Mouse (Mus musculus): ENCODE measurements around the gene Olfr25.

The Olfr25 gene

GRCm38 (mm10) chr9:38328760-38329159 lies at the start of gene Olfr25:
Olfr25 (plus strand) TSS chr9:38329060.
- DNase-seq (ENCODE audit: low read depth, low spot score): no peak

- DNase-seq (ENCODE audit: low read depth, low spot score): no peak
These were observed 38.1 kb upstream of the Olfr25 start, which contains the start of gene Olfr896-ps1 for GRCm38 (mm10) chr9:38290807-38291206. Olfr896-ps1 (plus strand) TSS chr9:38291107.

- no peak for DNase-seq (ENCODE audit: low read depth, low spot score)
These were observed 19.3 kb downstream of the Olfr25 start, which contains the start of gene Olfr898 for GRCm38 (mm10) chr9:38348111-38348510. Olfr898 (plus strand) TSS chr9:38348411.

GRCm38 (mm10) chr9:38366596-38366995 lies 37.7 kb downstream of the Olfr25 start, which contains the start of gene Olfr250:
Olfr250 (plus strand) TSS chr9:38366896.
- no peak for DNase-seq (ENCODE audit: low read depth, low spot score)

- no peak for DNase-seq (ENCODE audit: low read depth, low spot score)
These were observed 47.9 kb downstream of the Olfr25 start, which contains the start of gene Olfr251 for GRCm38 (mm10) chr9:38376786-38377185. Olfr251 (plus strand) TSS chr9:38377086.

Measured in ES-CJ7 (cell line).